10 mouse cellular contexts compared by ENCODE assay signal in genomic region chr11:3723910-3724309, GRCm38 (mm10).
DNase-seq lines count a peak whose midpoint lies in the region.
"Had no signal": no experiment of that assay in that cellular context is flagged by ENCODE, and none has a peak within 500 bp of the region (broad histone marks: within the 10 kb centered on the region; RNA-seq: fewer than 3 reads in every experiment).

No protein-coding gene starts in this region.

- peak; percentile 62 to 78 for DNase-seq in frontal cortex, postnatal 36 days (ENCODE audit: low spot score in 2 of 2)
- DNase-seq in frontal cortex, postnatal 25 days (ENCODE audit: low spot score in 2 of 2): no peak
- DNase-seq in left cerebral cortex, postnatal 14 days (ENCODE audit: low spot score in 2 of 2): peak; percentile 37 to 59
- DNase-seq in left cerebral cortex, postnatal 10 days (ENCODE audit: extremely low spot score in 1 of 2, low spot score in 2 of 2): no peak
- peak; percentile 68 to 75 for DNase-seq in cerebellum, postnatal 10 days
- peak; percentile 46 to 61 for DNase-seq in right cerebral cortex, postnatal 36 days (ENCODE audit: low spot score in 2 of 2)
- no peak for DNase-seq in kidney, adult 18-20 months
- DNase-seq in gastrocnemius, postnatal 10 days: no peak
- DNase-seq: liver, embryonic 13.5 days; lung, postnatal 14 days had no signal

- intact Hi-C loops in left cerebral cortex, postnatal 14 days (cut with DNase I): no loop called here
- intact Hi-C loops in left cerebral cortex, postnatal 10 days (cut with DNase I): no loop called here

Comparison
In these comparisons a context has a peak if more than half of its experiments do, and no peak if none do; other contexts are left out.
1. DNase-seq: peak in frontal cortex, postnatal 36 days (2 of 2), left cerebral cortex, postnatal 14 days (2 of 2), cerebellum, postnatal 10 days (2 of 2) and right cerebral cortex, postnatal 36 days (2 of 2); none in frontal cortex, postnatal 25 days (0 of 2), left cerebral cortex, postnatal 10 days (0 of 2), kidney, adult 18-20 months (single experiment) and gastrocnemius, postnatal 10 days (single experiment).